In genomic region chr8:61361476-61361875, GRCm38 (mm10) we compare ENCODE assay signal across 17 mouse cellular contexts.
DNase-seq lines count a peak whose midpoint lies in the region; TF ChIP-seq lines count a peak whose summit lies in the region.
"Had no signal": no experiment of that assay in that cellular context is flagged by ENCODE, and none has a peak within 500 bp of the region (broad histone marks: within the 10 kb centered on the region; RNA-seq: fewer than 3 reads in every experiment).

No protein-coding gene starts in this region.

- H3K27ac ChIP-seq in layer of hippocampus, adult 2 months: peak overlapping the region; percentile 46; the same call in 1 of the 2 replicates
- H3K27ac ChIP-seq: embryonic facial prominence, embryonic 13.5 days; forebrain, embryonic 12.5 days; heart, adult 2 months; hindbrain, embryonic 10.5 days had no signal

- TF ChIP-seq CTCF in layer of hippocampus, adult 2 months (conservative IDR thresholded peaks at IDR 0.05): no peak

- H3K4me3 ChIP-seq in layer of hippocampus, adult 2 months: no peak overlapping the region
- H3K4me3 ChIP-seq: embryonic facial prominence, embryonic 13.5 days; forebrain, embryonic 12.5 days; heart, adult 2 months; heart, embryonic 12.5 days; hindbrain, embryonic 10.5 days had no signal

- no peak for DNase-seq in layer of hippocampus, adult 2 months (ENCODE audit: low spot score in 2 of 2)
- no peak for DNase-seq in layer of hippocampus, adult 9-11 months
- DNase-seq in thymus, adult 18-20 months: peak; percentile 20 to 34
- DNase-seq in thymus, postnatal 0 days (ENCODE audit: low spot score): no peak
- DNase-seq in thymus, postnatal 36 days: peak; percentile 35 to 55
- no peak for DNase-seq in urinary bladder, postnatal 14 days (ENCODE audit: low spot score)
- no peak for DNase-seq in testis, postnatal 10 days (ENCODE audit: low spot score)
- DNase-seq: adrenal gland, postnatal 14 days; cerebellum, adult 11-12 months; cerebellum, adult 9-10 months; cerebellum, postnatal 25 days; gastrocnemius, postnatal 10 days; heart, adult 2 months had no signal

Comparison
In these comparisons a context has a peak if more than half of its experiments do, and no peak if none do; other contexts are left out.
1. DNase-seq: peak in thymus, adult 18-20 months (2 of 2) and thymus, postnatal 36 days (2 of 2); none in layer of hippocampus, adult 2 months (0 of 2), layer of hippocampus, adult 9-11 months (single experiment), thymus, postnatal 0 days (single experiment), urinary bladder, postnatal 14 days (single experiment) and testis, postnatal 10 days (single experiment).